Mouse (Mus musculus): ENCODE measurements around the gene Olfr1192-ps1. TPM values are rescaled to one million over a fixed set of nuclear protein-coding genes. Genes with fewer than 3 reads are reported as not detected.
"Not testable (repeated sequence)": the region's sequence is repeated elsewhere in the genome, so short reads cannot be mapped to it uniquely, and the experiment has no call there.

Olfr1192-ps1 gene
- polyA plus RNA-seq (2017; shearing (Covaris generic)), result under 1 TPM; 0.15 to 0.16 TPM

- no peak for ATAC-seq
Measured at GRCm38 (mm10) chr2:88648209-88648608, at the start of gene Olfr1192-ps1. TSS of gene Olfr1192-ps1 (plus strand) at chr2:88648509.

- not testable (repeated sequence) for ATAC-seq
Measured at GRCm38 (mm10) chr2:88640242-88640641, 8.1 kb upstream of the Olfr1192-ps1 start, which contains the start of gene Olfr1191-ps1. TSS of gene Olfr1191-ps1 (plus strand) at chr2:88640542.

GRCm38 (mm10) chr2:88675328-88675727, 27.0 kb downstream of the Olfr1192-ps1 start, which contains the start of gene Olfr1193:
TSS of gene Olfr1193 (plus strand) at chr2:88675628.
- ATAC-seq, result not testable (repeated sequence)

DNA sequence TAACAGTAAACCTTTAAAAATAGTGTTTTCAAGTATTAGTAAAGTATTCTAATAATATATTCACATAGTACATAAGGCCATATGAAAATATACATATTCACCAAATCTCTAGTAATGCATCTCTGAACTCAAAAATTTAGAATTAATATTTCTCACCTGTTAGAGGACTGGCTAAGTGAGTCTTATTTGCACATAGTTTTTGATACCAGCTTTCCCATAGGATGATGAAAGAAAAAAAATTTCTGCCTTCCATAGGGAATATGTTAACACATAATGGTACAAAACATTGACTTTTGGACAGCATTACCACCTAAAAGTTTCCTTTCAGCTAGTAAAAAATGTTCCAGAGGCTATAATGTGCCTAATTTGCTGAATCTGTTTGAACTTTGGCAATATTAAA, 40.8 kb downstream of the Olfr1192-ps1 start, which contains the start of gene Olfr1195:
TSS of gene Olfr1195 (minus strand) at position 101 of the 400 bp plus-strand sequence.
- no peak for ATAC-seq

DNA sequence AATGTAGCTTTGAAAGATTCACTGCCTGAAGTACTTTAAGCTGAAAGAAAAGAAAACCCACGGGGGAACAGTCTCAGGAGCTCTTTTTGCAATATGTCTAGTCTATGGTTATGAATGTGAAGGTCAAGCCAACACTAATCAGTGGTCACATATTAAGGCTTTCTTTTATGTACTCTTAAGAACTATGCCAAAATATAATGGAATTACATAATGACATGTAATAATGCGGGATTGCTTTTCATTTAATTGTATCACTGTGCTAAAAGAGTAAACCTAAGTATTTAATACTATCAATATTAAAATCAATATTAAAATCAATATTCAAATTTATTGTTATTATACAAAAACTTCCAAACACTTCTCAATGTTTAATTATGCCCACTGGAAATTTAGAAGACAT, 56.2 kb downstream of the Olfr1192-ps1 start, which contains the start of gene Olfr1196:
TSS of gene Olfr1196 (minus strand) at position 101 of the 400 bp plus-strand sequence.
- ATAC-seq, result no peak

Other genes starting within 250 kb of the Olfr1192-ps1 start
- gene Olfr1179, start 242.1 kb upstream of the Olfr1192-ps1 start, polyA plus RNA-seq (2017; shearing (Covaris generic)), result not detected
- gene Olfr1180, start 229.4 kb upstream of the Olfr1192-ps1 start, polyA plus RNA-seq (2017; shearing (Covaris generic)), result not detected
- gene Olfr1181, start 222.3 kb upstream of the Olfr1192-ps1 start, polyA plus RNA-seq (2017; shearing (Covaris generic)), result not detected
- not detected for gene Gm13757, start 199.4 kb upstream of the Olfr1192-ps1 start, polyA plus RNA-seq (2017; shearing (Covaris generic))
- gene Olfr1183, start 193.6 kb upstream of the Olfr1192-ps1 start, polyA plus RNA-seq (2017; shearing (Covaris generic)), result not detected
- not detected for gene Olfr1184, start 164.9 kb upstream of the Olfr1192-ps1 start, polyA plus RNA-seq (2017; shearing (Covaris generic))
- under 1 TPM in 1 of 2 experiments, not detected in 1; 0.44 TPM for gene Olfr1185-ps1, start 155.2 kb upstream of the Olfr1192-ps1 start, polyA plus RNA-seq (2017; shearing (Covaris generic))
- gene Olfr1186, start 130.0 kb upstream of the Olfr1192-ps1 start, polyA plus RNA-seq (2017; shearing (Covaris generic)), result not detected
- not detected for gene Olfr1188, start 91.6 kb upstream of the Olfr1192-ps1 start, polyA plus RNA-seq (2017; shearing (Covaris generic))
- gene Olfr1189, start 62.1 kb upstream of the Olfr1192-ps1 start, polyA plus RNA-seq (2017; shearing (Covaris generic)), result not detected
- gene Olfr1191-ps1, start 8.0 kb upstream of the Olfr1192-ps1 start, polyA plus RNA-seq (2017; shearing (Covaris generic)), result not detected
- gene Olfr1193, start 27.1 kb downstream of the Olfr1192-ps1 start, polyA plus RNA-seq (2017; shearing (Covaris generic)), result not detected
- gene Olfr1195, start 40.7 kb downstream of the Olfr1192-ps1 start, polyA plus RNA-seq (2017; shearing (Covaris generic)), result under 1 TPM in 1 of 2 experiments, not detected in 1; 0.12 TPM
- not detected for gene Olfr1196, start 56.1 kb downstream of the Olfr1192-ps1 start, polyA plus RNA-seq (2017; shearing (Covaris generic))
- gene Olfr1197, start 83.9 kb downstream of the Olfr1192-ps1 start, polyA plus RNA-seq (2017; shearing (Covaris generic)), result under 1 TPM in 1 of 2 experiments, not detected in 1; 0.20 TPM
- under 1 TPM in 1 of 2 experiments, not detected in 1; 0.09 TPM for gene Olfr1198, start 102.9 kb downstream of the Olfr1192-ps1 start, polyA plus RNA-seq (2017; shearing (Covaris generic))
- gene Olfr1199, start 112.0 kb downstream of the Olfr1192-ps1 start, polyA plus RNA-seq (2017; shearing (Covaris generic)), result not detected
- under 1 TPM in 1 of 2 experiments, not detected in 1; 0.11 TPM for gene Olfr1200, start 122.0 kb downstream of the Olfr1192-ps1 start, polyA plus RNA-seq (2017; shearing (Covaris generic))
- not detected for gene Olfr1201, start 144.5 kb downstream of the Olfr1192-ps1 start, polyA plus RNA-seq (2017; shearing (Covaris generic))
- not detected for gene Olfr1202, start 166.0 kb downstream of the Olfr1192-ps1 start, polyA plus RNA-seq (2017; shearing (Covaris generic))
- not detected for gene Olfr1205, start 181.2 kb downstream of the Olfr1192-ps1 start, polyA plus RNA-seq (2017; shearing (Covaris generic))
- gene Olfr1204, start 200.8 kb downstream of the Olfr1192-ps1 start, polyA plus RNA-seq (2017; shearing (Covaris generic)), result not detected
- gene Olfr1206, start 214.7 kb downstream of the Olfr1192-ps1 start, polyA plus RNA-seq (2017; shearing (Covaris generic)), result not detected

All from CD4-positive, CD25-positive, alpha-beta regulatory T cell, adult 4 months (primary cell).